Comparison of ENCODE assay signal across 16 mouse cellular contexts in the genomic region with DNA sequence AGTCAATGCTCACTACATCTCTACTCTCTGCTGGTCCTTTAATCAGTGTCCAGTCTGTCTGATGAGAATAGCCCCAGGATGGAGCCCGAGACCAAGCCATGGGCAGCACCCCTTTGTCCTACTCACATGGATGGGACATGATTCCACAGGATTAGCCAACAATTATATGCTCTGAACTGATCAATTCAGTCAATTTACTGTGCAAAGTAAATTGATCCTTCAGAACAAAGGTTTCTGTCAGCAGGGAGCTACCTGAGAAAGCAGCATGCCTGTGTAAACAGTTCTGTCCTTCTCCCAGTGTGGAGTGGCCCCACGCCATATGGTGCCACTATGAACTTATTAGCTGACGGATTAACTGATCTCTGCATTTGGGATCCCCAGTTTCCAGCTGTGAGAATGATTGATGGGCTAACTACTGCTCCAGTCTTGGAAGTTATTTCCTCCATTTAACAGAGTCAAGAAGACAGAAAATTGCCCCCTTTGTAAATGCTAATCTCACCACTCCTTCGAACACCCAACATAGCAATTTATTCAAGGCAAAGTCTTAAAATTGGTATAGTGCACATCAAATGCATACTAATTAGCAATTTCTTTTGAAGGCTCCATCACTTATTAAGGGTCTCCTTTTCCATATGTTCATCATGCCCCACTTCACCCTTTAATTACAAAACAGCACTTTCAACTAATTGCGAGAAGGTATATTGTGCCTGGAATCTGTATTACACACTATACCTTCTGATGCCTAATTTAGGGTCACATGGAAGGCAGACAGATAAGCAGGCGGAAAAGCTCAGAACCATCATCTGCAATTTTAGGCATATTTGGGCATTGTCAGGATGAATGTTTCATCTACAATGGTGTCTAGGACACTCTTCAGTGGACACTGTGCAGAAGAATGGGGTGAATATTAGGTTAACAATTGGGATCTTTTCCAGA.
DNase-seq lines count a peak whose midpoint lies in the region; ATAC-seq lines count a peak whose summit lies in the region.
"Had no signal": no experiment of that assay in that cellular context is flagged by ENCODE, and none has a peak within 500 bp of the region (broad histone marks: within the 10 kb centered on the region; RNA-seq: fewer than 3 reads in every experiment).

No protein-coding gene starts in this region.

- no peak overlapping the region for H3K4me3 ChIP-seq in neural tube, embryonic 11.5 days (ENCODE audit: low read depth, low read length)
- no peak overlapping the region for H3K4me3 ChIP-seq in embryonic facial prominence, embryonic 15.5 days (replicated peaks)
- no peak overlapping the region for H3K4me3 ChIP-seq in hindbrain, embryonic 14.5 days (replicated peaks; ENCODE audit: low read length)
- H3K4me3 ChIP-seq in heart, embryonic 11.5 days (ENCODE audit: low read depth, low read length) = no peak overlapping the region
- H3K4me3 ChIP-seq: left cerebral cortex, adult 2 months; limb, embryonic 15.5 days had no signal

- H3K27ac ChIP-seq in neural tube, embryonic 11.5 days (ENCODE audit: low read depth, low read length) = no peak overlapping the region
- no peak overlapping the region for H3K27ac ChIP-seq in embryonic facial prominence, embryonic 15.5 days (replicated peaks)
- no peak overlapping the region for H3K27ac ChIP-seq in hindbrain, embryonic 14.5 days
- H3K27ac ChIP-seq in heart, embryonic 11.5 days (ENCODE audit: low read depth, low read length) = no peak overlapping the region
- H3K27ac ChIP-seq: left cerebral cortex, adult 2 months; limb, embryonic 15.5 days had no signal

- peaks cover 4% of the 10 kb centered on the region; the same call in 1 of the 2 replicates for H3K4me1 ChIP-seq in neural tube, embryonic 11.5 days (ENCODE audit: control insufficient read depth, insufficient read depth, low read length)
- no peaks in the 10 kb centered on the region for H3K4me1 ChIP-seq in embryonic facial prominence, embryonic 15.5 days
- no peaks in the 10 kb centered on the region for H3K4me1 ChIP-seq in hindbrain, embryonic 14.5 days (replicated peaks; ENCODE audit: control insufficient read depth, insufficient read depth, low read length)
- no peaks in the 10 kb centered on the region for H3K4me1 ChIP-seq in heart, embryonic 11.5 days (ENCODE audit: control insufficient read depth, insufficient read depth, low read length)
- H3K4me1 ChIP-seq: limb, embryonic 15.5 days had no signal

- no peak overlapping the region for H3K9ac ChIP-seq in neural tube, embryonic 11.5 days (ENCODE audit: low read length)
- H3K9ac ChIP-seq in embryonic facial prominence, embryonic 15.5 days = no peak overlapping the region
- H3K9ac ChIP-seq in hindbrain, embryonic 14.5 days = no peak overlapping the region
- H3K9ac ChIP-seq in heart, embryonic 11.5 days (ENCODE audit: low read depth, low read length) = no peak overlapping the region
- H3K9ac ChIP-seq: limb, embryonic 15.5 days had no signal

- no peaks in the 10 kb centered on the region for H3K27me3 ChIP-seq in neural tube, embryonic 11.5 days (ENCODE audit: control insufficient read depth, insufficient read depth, low read length)
- no peaks in the 10 kb centered on the region for H3K27me3 ChIP-seq in embryonic facial prominence, embryonic 15.5 days
- no peaks in the 10 kb centered on the region for H3K27me3 ChIP-seq in hindbrain, embryonic 14.5 days (ENCODE audit: control insufficient read depth, insufficient read depth, low read length)
- no peaks in the 10 kb centered on the region for H3K27me3 ChIP-seq in heart, embryonic 11.5 days (ENCODE audit: control insufficient read depth, insufficient read depth, low read length)
- H3K27me3 ChIP-seq: limb, embryonic 15.5 days had no signal

- no peak overlapping the region for H3K4me2 ChIP-seq in neural tube, embryonic 11.5 days (ENCODE audit: low read depth)
- H3K4me2 ChIP-seq in embryonic facial prominence, embryonic 15.5 days (replicated peaks) = no peak overlapping the region
- no peak overlapping the region for H3K4me2 ChIP-seq in hindbrain, embryonic 14.5 days (replicated peaks)
- no peak overlapping the region for H3K4me2 ChIP-seq in heart, embryonic 11.5 days
- H3K4me2 ChIP-seq: limb, embryonic 15.5 days had no signal

- H3K36me3 ChIP-seq in neural tube, embryonic 11.5 days (ENCODE audit: control insufficient read depth, insufficient read depth, low read length) = no peaks in the 10 kb centered on the region
- no peaks in the 10 kb centered on the region for H3K36me3 ChIP-seq in embryonic facial prominence, embryonic 15.5 days
- H3K36me3 ChIP-seq in hindbrain, embryonic 14.5 days (replicated peaks; ENCODE audit: control insufficient read depth, insufficient read depth) = no peaks in the 10 kb centered on the region
- no peaks in the 10 kb centered on the region for H3K36me3 ChIP-seq in heart, embryonic 11.5 days (ENCODE audit: control insufficient read depth, insufficient read depth, low read length)
- H3K36me3 ChIP-seq: limb, embryonic 15.5 days had no signal

- WGBS in neural tube, embryonic 11.5 days = 33% methylated on average over 6 of the region's 6 CpGs
- 52% methylated on average over 6 of the region's 6 CpGs for WGBS in embryonic facial prominence, embryonic 15.5 days
- WGBS in hindbrain, embryonic 14.5 days = 35% methylated on average over 6 of the region's 6 CpGs
- WGBS in heart, embryonic 11.5 days (ENCODE audit: insufficient replicate concordance) = 60% methylated on average over 6 of the region's 6 CpGs

- H3K9me3 ChIP-seq in neural tube, embryonic 11.5 days (ENCODE audit: control insufficient read depth, low read length) = no peaks in the 10 kb centered on the region
- H3K9me3 ChIP-seq in embryonic facial prominence, embryonic 15.5 days (replicated peaks) = no peaks in the 10 kb centered on the region
- no peaks in the 10 kb centered on the region for H3K9me3 ChIP-seq in hindbrain, embryonic 14.5 days (ENCODE audit: control insufficient read depth, low read length)
- H3K9me3 ChIP-seq in heart, embryonic 11.5 days (replicated peaks; ENCODE audit: control insufficient read depth, low read length) = no peaks in the 10 kb centered on the region
- H3K9me3 ChIP-seq: limb, embryonic 15.5 days had no signal

- no peak for DNase-seq in neural tube, embryonic 11.5 days (ENCODE audit: low spot score)
- DNase-seq in neural tube, embryonic 10.5 days (ENCODE audit: extremely low spot score, low spot score) = no peak
- DNase-seq in hindbrain, embryonic 14.5 days (ENCODE audit: low spot score) = no peak
- peak; percentile 58 for DNase-seq in retina, embryonic 14.5 days (ENCODE audit: low spot score)
- no peak for DNase-seq in layer of hippocampus, postnatal 10 days (ENCODE audit: low spot score in 2 of 2)
- DNase-seq in kidney, postnatal 25 days = no peak
- DNase-seq: adrenal gland, postnatal 10 days; cerebellum, postnatal 14 days; heart, adult 18-20 months; heart, postnatal 10 days; lung, adult 18-20 months had no signal

- ATAC-seq in neural tube, embryonic 11.5 days (ENCODE audit: insufficient read depth, low FRiP score, low TSS enrichment) = peak; percentile 36
- 0 out of 2 replicates have a peak, but pooled peaks have one; percentile 19 for ATAC-seq in embryonic facial prominence, embryonic 15.5 days (ENCODE audit: insufficient number of reproducible peaks, low FRiP score, low TSS enrichment, low read depth)
- ATAC-seq in hindbrain, embryonic 14.5 days (ENCODE audit: low FRiP score) = peak; percentile 53; the same call in 1 of the 2 replicates
- no peak for ATAC-seq in heart, embryonic 11.5 days (replicated peaks; ENCODE audit: insufficient number of reproducible peaks, low FRiP score, low TSS enrichment)
- ATAC-seq: intestine, postnatal 0 days had no signal
